Mouse (Mus musculus) embryonic facial prominence, embryonic 15.5 days (tissue): Measurements from ENCODE around the gene Prdm8. TPM values are rescaled to one million over a fixed set of nuclear protein-coding genes. Genes with fewer than 3 reads are reported as not detected.

Source experiments
- ATAC-seq: fragments of 200-750 bp; cut with Nextera tagmentation; 2 replicates; pipeline ENCODE4 v1.8.0; 2017; ENCODE audit warnings: low read depth, moderate TSS enrichment; ENCODE audit not compliant: insufficient number of reproducible peaks, low FRiP score, low TSS enrichment
- H3K27ac ChIP-seq: fragments of 300-500 bp; sonication (generic); replicated peaks from 2 replicates; pipeline ENCODE4 v1.5.1; 2015; ENCODE audit warnings: mild to moderate bottlenecking, inconsistent platforms
- H3K27me3 ChIP-seq: fragments of 300-500 bp; sonication (generic); 2 replicates; pipeline ENCODE4 v1.6.1; 2015; ENCODE audit warnings: inconsistent platforms
- H3K36me3 ChIP-seq: fragments of 300-500 bp; sonication (generic); 2 replicates; pipeline ENCODE4 v1.6.1; 2015; ENCODE audit warnings: mild to moderate bottlenecking, inconsistent platforms
- H3K4me1 ChIP-seq: fragments of 300-500 bp; sonication (generic); 2 replicates; pipeline ENCODE4 v1.6.1; 2015; ENCODE audit warnings: inconsistent platforms
- H3K4me2 ChIP-seq: fragments of 300-500 bp; sonication (generic); replicated peaks from 2 replicates; pipeline ENCODE4 v1.6.1; 2015; ENCODE audit warnings: mild to moderate bottlenecking, inconsistent platforms
- H3K4me3 ChIP-seq: fragments of 300-500 bp; sonication (generic); replicated peaks from 2 replicates; pipeline ENCODE4 v1.5.1; 2015; ENCODE audit warnings: mild to moderate bottlenecking, inconsistent platforms
- H3K9ac ChIP-seq: fragments of 300-500 bp; sonication (generic); 2 replicates; pipeline ENCODE4 v1.6.1; 2015; ENCODE audit warnings: inconsistent platforms
- H3K9me3 ChIP-seq: fragments of 300-500 bp; sonication (generic); replicated peaks from 2 replicates; pipeline ENCODE4 v1.6.1; 2016; ENCODE audit warnings: inconsistent platforms
- WGBS: fragments of 180-500 bp; shearing (Covaris S2); methylation state at CpG from one replicate; pipeline ENCODE4 v1.1.7; 2015; 5-methylcytosine and 5-hydroxymethylcytosine counted together
- polyA plus RNA-seq: library from polyadenylated mRNA; unstranded; fragments of >200 nt; fragmentation: Nextera tagmentation; extraction: Ambion mirVana; gene quantifications from 2 replicates; pipeline ENCODE4 v1.2.1, GENCODE M21; 2015

The Prdm8 gene
- 0.18 and 0.19 TPM in 2 replicates for polyA plus RNA-seq

GRCm38 (mm10) chr5:98167180-98167824 lies at the start of gene Prdm8:
TSS of gene Prdm8 (plus strand) at chr5:98167198.
- under 1% methylated on average over 51 of the region's 51 CpGs for WGBS
- H3K9ac ChIP-seq = no peak within 1 kb of the TSS
- peak within 1 kb of the TSS; percentile 50 for H3K4me3 ChIP-seq
- H3K27me3 ChIP-seq = peaks cover 66% of the 10 kb centered on the region
- peaks cover 33% of the 10 kb centered on the region for H3K4me1 ChIP-seq
- no peaks in the 10 kb centered on the region for H3K36me3 ChIP-seq
- H3K9me3 ChIP-seq = no peaks in the 10 kb centered on the region
- H3K4me2 ChIP-seq = peak within 1 kb of the TSS; percentile 88
- ATAC-seq = peak; percentile 92
- no peak within 1 kb of the TSS for H3K27ac ChIP-seq

- H3K27ac ChIP-seq = no peak overlapping the region
- H3K4me1 ChIP-seq = no peaks in the 10 kb centered on the region
- no peaks in the 10 kb centered on the region for H3K9me3 ChIP-seq
- no peak overlapping the region for H3K4me2 ChIP-seq
- no peak overlapping the region for H3K9ac ChIP-seq
- no peak for ATAC-seq
- 84% methylated on average over 3 of the region's 3 CpGs for WGBS
- no peaks in the 10 kb centered on the region for H3K27me3 ChIP-seq
- no peak overlapping the region for H3K4me3 ChIP-seq
- no peaks in the 10 kb centered on the region for H3K36me3 ChIP-seq
Observed at GRCm38 (mm10) chr5:98127074-98127473, 39.9 kb upstream of the Prdm8 start.

GRCm38 (mm10) chr5:98138545-98139296 lies 28.3 kb upstream of the Prdm8 start:
- no peaks in the 10 kb centered on the region for H3K4me1 ChIP-seq
- no peak overlapping the region for H3K27ac ChIP-seq
- H3K36me3 ChIP-seq = no peaks in the 10 kb centered on the region
- H3K27me3 ChIP-seq = no peaks in the 10 kb centered on the region
- no peak overlapping the region for H3K4me3 ChIP-seq
- no peaks in the 10 kb centered on the region for H3K9me3 ChIP-seq
- H3K9ac ChIP-seq = no peak overlapping the region
- WGBS = 78% methylated on average over 14 of the region's 14 CpGs
- no peak overlapping the region for H3K4me2 ChIP-seq
- ATAC-seq = no peak

GRCm38 (mm10) chr5:98139297-98139660 lies 27.7 kb upstream of the Prdm8 start:
- no peaks in the 10 kb centered on the region for H3K9me3 ChIP-seq
- H3K4me2 ChIP-seq = no peak overlapping the region
- no peak overlapping the region for H3K27ac ChIP-seq
- ATAC-seq = no peak
- no peaks in the 10 kb centered on the region for H3K27me3 ChIP-seq
- H3K9ac ChIP-seq = no peak overlapping the region
- H3K4me1 ChIP-seq = no peaks in the 10 kb centered on the region
- no peak overlapping the region for H3K4me3 ChIP-seq
- no peaks in the 10 kb centered on the region for H3K36me3 ChIP-seq
- 75% methylated on average over 3 of the region's 3 CpGs for WGBS

GRCm38 (mm10) chr5:98146895-98147294 lies 20.1 kb upstream of the Prdm8 start:
- no peak overlapping the region for H3K4me2 ChIP-seq
- H3K9ac ChIP-seq = no peak overlapping the region
- H3K4me3 ChIP-seq = no peak overlapping the region
- no peaks in the 10 kb centered on the region for H3K4me1 ChIP-seq
- 60% methylated on average over 3 of the region's 3 CpGs for WGBS
- no peak overlapping the region for H3K27ac ChIP-seq
- H3K27me3 ChIP-seq = no peaks in the 10 kb centered on the region
- H3K36me3 ChIP-seq = no peaks in the 10 kb centered on the region
- ATAC-seq = no peak
- no peaks in the 10 kb centered on the region for H3K9me3 ChIP-seq

- no peak overlapping the region for H3K27ac ChIP-seq
- no peak for ATAC-seq
- peaks cover 33% of the 10 kb centered on the region for H3K4me1 ChIP-seq
- no peak overlapping the region for H3K4me2 ChIP-seq
- no peak overlapping the region for H3K9ac ChIP-seq
- H3K9me3 ChIP-seq = no peaks in the 10 kb centered on the region
- H3K27me3 ChIP-seq = peaks cover 54% of the 10 kb centered on the region
- no peak overlapping the region for H3K4me3 ChIP-seq
- 2% methylated on average over 15 of the region's 15 CpGs for WGBS
- no peaks in the 10 kb centered on the region for H3K36me3 ChIP-seq
Observed at GRCm38 (mm10) chr5:98166116-98166515, 882 bp upstream of the Prdm8 start.

- no peak overlapping the region for H3K9ac ChIP-seq
- H3K4me3 ChIP-seq = peak overlapping the region; percentile 50
- H3K4me2 ChIP-seq = peak overlapping the region; percentile 88
- under 1% methylated on average over 37 of the region's 37 CpGs for WGBS
- H3K27ac ChIP-seq = no peak overlapping the region
- H3K9me3 ChIP-seq = no peaks in the 10 kb centered on the region
- no peaks in the 10 kb centered on the region for H3K36me3 ChIP-seq
- H3K27me3 ChIP-seq = peaks cover 79% of the 10 kb centered on the region
- H3K4me1 ChIP-seq = peaks cover 37% of the 10 kb centered on the region
- ATAC-seq = no peak
Observed at GRCm38 (mm10) chr5:98168356-98169285, 1.6 kb downstream of the Prdm8 start.

GRCm38 (mm10) chr5:98169376-98170351 lies 2.7 kb downstream of the Prdm8 start:
- Histone ChIP-seq H3K4me2 (0 out of 2 replicates have a peak overlapping the region, but pooled peaks have one; percentile 88), H3K27me3 (peaks cover 84% of the 10 kb centered on the region), H3K9me3 (no peaks in the 10 kb centered on the region), H3K4me3 (peak overlapping the region; percentile 50; the same call in 1 of the 2 replicates), H3K4me1 (peaks cover 37% of the 10 kb centered on the region), H3K9ac (no peak overlapping the region), H3K27ac (no peak overlapping the region), H3K36me3 (no peaks in the 10 kb centered on the region)
- 5% methylated on average over 30 of the region's 30 CpGs for WGBS
- ATAC-seq = no peak

- no peaks in the 10 kb centered on the region for H3K36me3 ChIP-seq
- H3K9ac ChIP-seq = no peak overlapping the region
- no peaks in the 10 kb centered on the region for H3K9me3 ChIP-seq
- H3K27ac ChIP-seq = no peak overlapping the region
- no peak for ATAC-seq
- WGBS = 13% methylated on average over 9 of the region's 9 CpGs
- H3K4me3 ChIP-seq = no peak overlapping the region
- H3K4me2 ChIP-seq = no peak overlapping the region
- H3K27me3 ChIP-seq = peaks cover 88% of the 10 kb centered on the region
- peaks cover 34% of the 10 kb centered on the region for H3K4me1 ChIP-seq
Observed at GRCm38 (mm10) chr5:98171651-98172230, 4.7 kb downstream of the Prdm8 start.

GRCm38 (mm10) chr5:98172502-98173181 lies 5.6 kb downstream of the Prdm8 start:
- Histone ChIP-seq H3K27ac (no peak overlapping the region), H3K9ac (no peak overlapping the region), H3K4me1 (peaks cover 25% of the 10 kb centered on the region), H3K4me2 (no peak overlapping the region), H3K9me3 (no peaks in the 10 kb centered on the region), H3K27me3 (peaks cover 88% of the 10 kb centered on the region), H3K4me3 (no peak overlapping the region), H3K36me3 (no peaks in the 10 kb centered on the region)
- no peak for ATAC-seq
- 4% methylated on average over 15 of the region's 15 CpGs for WGBS
